Mouse (Mus musculus) ovary, adult 18-20 months (tissue): ENCODE results near the gene 4930518I15Rik.
"Not testable (repeated sequence)": the region's sequence is repeated elsewhere in the genome, so short reads cannot be mapped to it uniquely, and the experiment has no call there.

Experiments used
- DNase-seq: peaks from one replicate; pipeline ENCODE4 v3.0.0; 2022; ENCODE audit warnings: low spot score, mixed read lengths

The 4930518I15Rik gene

GRCm38 (mm10) chr2:156857835-156858234 is at the start of gene 4930518I15Rik:
Gene 4930518I15Rik (minus strand): TSS chr2:156857946.
- DNase-seq = no peak

DNA sequence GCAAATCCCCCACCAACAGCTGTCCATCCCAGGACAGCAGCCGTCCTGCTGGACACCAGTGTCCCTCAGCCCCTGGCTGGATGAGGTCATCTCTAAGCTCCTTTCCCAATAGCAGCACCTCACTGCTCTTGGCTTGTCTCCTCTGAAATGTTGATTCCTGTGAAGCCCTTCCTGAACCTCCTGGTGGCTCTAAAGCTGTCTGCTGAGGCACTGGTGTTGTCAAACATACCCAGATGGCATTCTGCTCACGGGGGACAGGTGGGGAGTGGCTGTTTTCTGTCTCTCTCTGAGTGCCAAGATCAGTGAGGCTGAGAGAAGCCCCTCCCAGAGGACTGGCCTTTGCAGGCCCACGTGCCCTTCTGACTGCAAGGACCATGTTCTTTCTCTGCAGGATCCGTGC is 48.2 kb upstream of the 4930518I15Rik start:
- not testable (repeated sequence) for DNase-seq

DNA sequence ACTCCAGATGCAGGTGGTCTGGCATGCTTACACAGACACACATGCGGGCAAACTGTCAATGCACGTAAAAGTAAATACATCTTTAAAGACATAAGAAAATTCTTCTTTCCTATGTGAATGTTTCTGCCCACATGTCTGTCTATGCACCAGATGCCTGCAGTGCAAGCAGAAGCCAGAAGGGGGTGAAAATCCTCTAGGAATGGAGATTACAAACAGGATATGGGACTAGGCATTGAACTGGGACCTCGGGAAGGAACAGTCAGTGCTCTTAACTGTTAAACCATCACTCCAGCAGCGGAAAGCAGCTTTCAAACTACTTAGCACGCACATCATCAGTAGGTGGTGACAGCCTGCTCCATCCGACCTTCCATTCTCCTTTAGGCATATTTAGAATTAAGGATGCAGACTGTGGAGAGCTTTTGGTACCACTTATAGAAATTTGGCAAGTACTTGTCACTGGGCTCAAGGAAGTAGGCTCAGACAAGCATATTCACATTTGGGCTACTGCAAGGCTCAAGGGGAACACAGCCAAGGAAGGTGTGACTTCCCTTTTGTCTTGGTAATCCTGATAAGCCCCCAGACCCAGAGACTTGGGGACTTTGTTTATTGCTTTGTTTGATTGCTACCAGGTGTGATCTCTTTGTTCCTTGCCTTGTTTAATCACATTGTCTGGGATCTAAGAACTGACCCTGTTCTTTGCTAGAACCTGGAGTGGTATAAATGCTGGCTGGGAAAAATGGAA is 47.4 kb upstream of the 4930518I15Rik start:
- no peak for DNase-seq

DNA sequence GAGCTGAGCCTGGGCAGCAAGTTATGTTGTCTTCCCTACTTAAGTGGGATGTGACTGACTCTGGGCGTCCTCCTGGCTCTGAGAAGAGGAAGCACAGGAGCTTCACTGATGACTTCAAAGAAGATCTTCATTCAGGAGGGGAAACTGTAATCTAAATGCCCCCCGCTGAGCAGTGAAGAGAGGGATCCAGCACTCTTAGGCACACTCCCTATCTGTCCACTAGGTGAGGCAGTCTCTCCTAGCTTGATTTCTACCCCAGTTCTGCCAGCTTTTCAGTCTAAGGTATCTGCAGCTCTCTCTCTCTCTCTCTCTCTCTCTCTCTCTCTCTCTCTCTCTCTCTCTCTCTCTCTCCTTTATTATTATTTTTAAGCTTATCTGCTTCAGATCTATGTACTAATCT is 45.6 kb upstream of the 4930518I15Rik start:
- DNase-seq = no peak

DNA sequence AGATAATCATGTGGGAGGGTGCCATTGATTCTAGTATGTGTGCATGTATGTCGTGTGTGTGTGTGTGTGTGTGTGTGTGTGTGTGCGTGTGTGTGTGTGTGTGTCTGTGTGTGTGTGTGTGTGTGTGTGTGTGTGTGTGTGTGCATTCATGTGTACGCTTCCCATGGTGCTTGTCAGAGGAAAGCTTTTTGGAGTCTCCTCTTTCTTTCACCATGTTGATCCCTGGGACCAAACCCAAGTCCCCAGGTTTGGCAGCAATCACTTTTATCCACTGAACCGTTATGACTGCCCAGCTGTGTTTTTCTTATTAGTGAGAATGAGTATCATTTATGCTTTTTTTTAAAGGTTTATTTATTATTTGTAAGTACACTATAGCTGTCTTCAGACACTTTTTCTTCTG is 44.7 kb upstream of the 4930518I15Rik start:
- DNase-seq = not testable (repeated sequence)

DNA sequence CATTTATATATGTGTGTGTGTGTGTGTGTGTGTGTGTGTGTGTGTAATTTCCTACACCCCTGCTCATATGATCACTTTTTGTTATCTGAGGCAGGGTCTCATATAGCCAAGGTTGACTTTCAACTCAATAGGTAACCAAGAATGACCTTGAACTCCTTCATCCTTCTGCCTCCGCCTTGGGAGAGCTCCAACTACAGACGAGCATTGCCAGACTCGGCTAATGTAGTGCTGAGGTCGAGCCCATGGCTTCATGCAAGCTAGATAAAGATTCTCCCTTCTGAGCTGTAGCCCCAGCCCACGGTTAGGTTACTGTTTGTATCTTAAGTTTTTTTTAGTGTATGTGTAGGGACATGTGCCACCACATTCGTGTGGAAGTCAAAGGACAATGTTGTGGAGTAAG is 44.1 kb upstream of the 4930518I15Rik start:
- no peak for DNase-seq

GRCm38 (mm10) chr2:156901344-156901743 is 43.6 kb upstream of the 4930518I15Rik start:
- DNase-seq = no peak

DNA sequence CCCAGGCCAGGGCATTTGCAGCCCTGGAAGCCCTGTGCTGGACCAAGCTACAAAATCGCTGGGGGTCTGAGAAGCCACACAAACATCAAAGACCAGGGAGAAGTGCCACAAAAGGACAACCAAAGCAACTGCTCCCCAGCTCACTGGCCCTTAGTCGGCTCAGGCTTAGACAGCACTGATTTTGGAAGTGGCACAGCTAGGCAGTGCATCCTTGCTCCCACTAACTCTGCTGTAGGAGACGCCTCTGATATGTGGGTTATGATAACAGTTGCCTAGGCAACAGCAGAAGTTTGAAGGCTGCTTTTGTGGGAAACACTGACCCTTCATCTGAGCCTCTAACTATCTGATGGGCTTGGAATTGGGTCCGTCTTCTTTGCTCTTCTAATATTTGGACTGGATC is 41.4 kb upstream of the 4930518I15Rik start:
- DNase-seq = peak; percentile 28

DNA sequence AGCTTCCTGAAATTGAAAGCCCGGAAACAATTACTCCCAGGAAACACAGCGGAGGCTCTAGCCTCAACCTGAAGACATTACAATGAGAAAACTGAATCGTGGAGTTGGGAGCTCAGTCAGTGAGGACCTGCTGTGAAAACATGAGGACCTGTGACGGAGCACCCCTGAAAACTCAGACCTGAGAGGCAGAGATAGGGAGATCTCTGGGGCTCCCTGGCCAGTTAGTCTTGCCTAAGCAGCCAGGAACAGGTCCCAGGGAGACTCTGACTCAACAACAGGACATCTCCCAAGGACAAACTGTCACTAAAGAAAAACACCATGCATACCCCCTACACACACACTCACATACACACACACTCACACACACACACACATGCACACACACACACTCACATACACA is 40.6 kb upstream of the 4930518I15Rik start:
- no peak for DNase-seq

GRCm38 (mm10) chr2:156897034-156897433 is 39.3 kb upstream of the 4930518I15Rik start:
- DNase-seq = no peak

DNA sequence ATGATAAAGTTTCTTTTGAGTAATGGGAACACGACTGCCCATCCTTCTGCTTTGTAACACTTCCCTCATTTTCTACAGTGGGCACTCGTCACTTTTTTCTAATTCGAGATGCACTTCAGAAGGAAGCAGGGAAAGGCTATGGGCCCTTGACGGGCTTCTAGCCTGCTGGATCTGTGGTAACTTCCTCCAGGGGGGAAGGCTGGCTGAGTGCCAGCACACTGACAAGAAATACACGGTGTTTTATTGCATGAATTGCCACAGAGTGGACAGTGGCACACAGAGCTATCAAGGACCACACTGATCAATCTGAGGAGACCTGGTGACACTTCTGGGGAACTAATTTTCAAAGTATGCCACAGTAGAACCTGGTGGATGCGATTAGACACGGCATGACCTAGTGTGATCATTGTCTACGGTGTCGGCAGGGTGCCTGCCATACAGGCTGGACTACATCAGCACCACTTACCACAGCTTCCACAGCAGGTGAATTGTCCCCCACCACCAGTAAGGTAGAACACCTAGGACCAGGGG is 38.7 kb upstream of the 4930518I15Rik start:
- DNase-seq = no peak

GRCm38 (mm10) chr2:156894496-156895265 is 36.9 kb upstream of the 4930518I15Rik start:
- no peak for DNase-seq

DNA sequence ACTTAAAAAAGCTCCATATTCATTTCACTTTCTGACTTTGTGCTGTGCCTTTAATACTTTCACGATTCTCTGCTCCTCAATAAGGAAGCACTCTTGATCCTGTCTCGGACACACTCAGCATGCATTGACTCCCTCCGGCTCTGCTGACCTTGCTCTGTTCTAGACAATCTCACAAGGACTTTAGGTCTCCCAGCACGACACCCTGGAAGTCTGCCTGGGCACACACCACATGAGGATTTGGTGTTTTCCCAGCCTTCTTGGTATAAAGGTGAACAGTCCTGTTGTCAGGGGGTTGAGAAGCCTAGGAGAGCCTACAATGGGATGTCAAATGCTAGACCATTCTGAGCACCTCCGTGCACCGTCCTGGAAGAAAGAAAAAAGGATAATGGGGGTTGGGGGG is 35.1 kb upstream of the 4930518I15Rik start:
- peak; percentile 26 for DNase-seq

DNA sequence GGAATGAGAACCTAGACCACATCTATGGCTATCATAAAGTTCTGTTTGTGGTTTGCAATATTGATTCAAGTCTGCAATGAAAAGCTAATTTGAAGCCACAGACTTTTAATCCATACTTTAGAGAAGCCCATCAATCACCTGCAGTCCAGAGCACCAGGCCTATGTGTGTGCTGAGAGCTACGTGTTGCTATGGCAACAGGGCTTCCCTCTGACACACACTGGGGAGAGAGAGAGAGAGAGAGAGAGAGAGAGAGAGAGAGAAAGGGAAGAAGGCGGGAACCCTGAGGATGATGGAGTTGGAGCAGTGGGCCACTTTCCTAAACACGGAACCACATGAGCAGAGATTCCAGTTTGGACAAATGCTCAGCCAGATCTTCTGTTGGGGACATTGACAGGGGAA is 34.5 kb upstream of the 4930518I15Rik start:
- DNase-seq = no peak

DNA sequence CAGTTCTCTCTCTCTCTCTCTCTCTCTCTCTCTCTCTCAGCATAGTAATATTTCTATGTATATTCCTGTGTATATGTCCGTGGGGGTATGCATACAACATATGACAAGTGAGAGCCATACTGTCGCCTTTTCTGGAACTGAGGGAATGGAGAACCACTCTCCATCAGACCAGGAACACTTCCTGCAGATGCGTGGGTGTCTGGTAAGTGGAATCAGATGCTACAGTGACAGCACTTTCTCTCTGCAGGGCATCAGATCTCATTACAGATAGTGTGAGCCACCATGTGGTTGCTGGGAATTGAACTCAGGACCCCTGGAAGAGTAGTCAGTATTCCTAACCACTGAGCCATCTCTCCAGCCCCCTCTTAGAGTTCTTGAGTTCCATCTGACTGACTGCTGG is 30.7 kb upstream of the 4930518I15Rik start:
- no peak for DNase-seq

DNA sequence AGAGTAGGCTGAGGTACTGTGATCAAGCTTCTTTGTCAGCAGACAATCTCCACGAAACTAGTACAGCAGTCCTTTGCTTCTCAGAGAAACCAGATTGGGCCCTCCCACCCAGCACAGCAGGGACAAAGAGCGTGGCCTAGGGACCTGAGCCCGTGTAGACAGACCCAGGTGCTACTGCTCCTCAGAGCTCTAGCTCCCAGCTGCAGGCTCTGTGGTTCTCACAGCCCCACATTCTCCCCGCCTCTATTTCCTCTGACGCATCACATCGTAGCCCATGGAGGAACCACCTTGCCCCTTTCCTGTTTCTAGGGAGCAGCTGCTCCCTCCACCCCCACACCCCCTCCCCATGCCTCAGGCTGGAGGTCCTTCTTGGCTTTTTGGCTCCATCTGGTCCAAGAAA is 29.3 kb upstream of the 4930518I15Rik start, which contains the start of gene Sla2:
TSS of gene Sla2 (minus strand) at position 176 of the 400 bp plus-strand sequence.
- no peak for DNase-seq

DNA sequence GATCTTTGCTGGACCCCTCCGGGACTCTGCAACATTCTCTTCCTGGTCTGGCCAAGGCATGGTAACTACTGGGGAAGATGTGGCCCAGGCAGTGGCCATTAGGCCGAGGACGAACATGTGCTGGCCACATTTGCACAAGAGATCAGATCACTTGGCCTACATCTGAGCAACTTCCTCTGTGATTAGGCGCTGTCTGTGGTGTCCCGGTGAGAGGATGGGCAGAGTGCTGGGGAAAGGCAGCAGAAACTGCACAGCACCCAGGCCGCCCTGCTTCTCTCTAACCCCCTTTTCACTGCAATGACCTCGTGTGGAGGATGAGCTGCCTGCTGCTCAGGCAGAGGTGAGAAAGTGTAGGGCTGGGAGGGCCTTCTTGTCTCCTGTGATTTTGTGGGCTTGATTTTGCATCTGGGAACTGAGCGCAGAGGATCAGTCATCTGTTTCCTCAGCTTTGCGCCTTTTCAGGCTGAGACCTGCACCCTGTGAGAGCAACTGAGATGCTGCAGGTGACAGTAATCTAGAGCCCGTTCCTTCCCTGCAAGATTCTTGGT is 28.4 kb upstream of the 4930518I15Rik start:
- DNase-seq = no peak

DNA sequence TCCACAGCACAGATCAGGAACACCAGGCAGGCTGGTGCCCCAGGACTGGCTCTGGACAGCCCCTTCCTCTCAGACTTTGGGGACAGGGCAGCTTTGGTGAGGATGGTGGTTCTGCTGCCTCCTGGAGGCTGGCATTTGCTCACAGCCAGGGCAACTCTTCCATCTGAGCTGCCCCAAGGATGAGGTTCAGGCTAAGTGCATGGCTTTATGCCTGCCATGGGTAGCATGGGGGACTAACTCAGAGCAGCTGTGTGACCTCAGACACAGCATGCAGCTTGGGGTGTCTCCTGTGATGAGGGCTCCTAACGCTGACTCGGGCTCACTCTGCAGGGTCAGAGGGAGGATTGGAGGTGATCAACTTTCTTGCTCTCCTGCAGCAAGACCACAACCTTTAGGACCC is 27.9 kb upstream of the 4930518I15Rik start:
- not testable (repeated sequence) for DNase-seq

DNA sequence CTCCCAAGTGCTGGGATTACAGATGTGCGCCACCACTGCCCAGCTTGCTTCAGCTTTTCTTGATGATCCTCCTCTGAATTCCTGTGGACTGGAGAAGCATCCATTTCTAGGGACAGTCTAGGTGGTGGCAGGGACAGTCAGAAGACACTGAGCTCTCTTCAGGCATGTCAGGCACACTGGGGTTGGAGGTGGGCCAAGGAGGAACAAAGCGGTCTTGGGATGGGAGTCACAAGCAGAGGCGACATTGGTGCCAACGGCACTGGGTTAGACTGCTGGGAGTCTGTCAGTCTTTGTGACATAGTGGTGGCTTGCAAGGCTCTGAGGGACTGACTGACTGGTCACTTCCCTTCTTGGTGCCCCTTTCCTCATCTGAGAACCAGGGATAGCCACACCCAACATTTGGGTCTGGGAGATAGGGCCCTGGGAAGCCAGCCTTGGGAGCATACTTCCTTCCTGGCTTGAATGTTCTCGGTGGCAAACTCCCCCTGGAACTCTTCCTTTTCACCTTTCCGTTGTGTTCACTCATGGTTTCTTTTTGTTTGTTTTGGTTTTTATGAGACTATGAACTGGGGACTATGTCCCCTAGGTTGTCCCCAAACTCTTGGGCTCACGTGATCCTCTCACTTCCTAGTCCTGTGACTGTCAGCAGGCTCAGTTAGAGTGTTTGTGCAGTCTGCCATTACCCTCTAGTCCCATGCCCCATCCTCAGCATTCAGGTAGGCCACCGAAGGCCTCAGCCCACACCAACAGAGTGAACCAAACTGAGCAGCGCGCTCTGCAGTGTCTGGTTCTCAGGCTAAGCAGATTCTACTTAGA is 26.9 kb upstream of the 4930518I15Rik start:
- DNase-seq = no peak

DNA sequence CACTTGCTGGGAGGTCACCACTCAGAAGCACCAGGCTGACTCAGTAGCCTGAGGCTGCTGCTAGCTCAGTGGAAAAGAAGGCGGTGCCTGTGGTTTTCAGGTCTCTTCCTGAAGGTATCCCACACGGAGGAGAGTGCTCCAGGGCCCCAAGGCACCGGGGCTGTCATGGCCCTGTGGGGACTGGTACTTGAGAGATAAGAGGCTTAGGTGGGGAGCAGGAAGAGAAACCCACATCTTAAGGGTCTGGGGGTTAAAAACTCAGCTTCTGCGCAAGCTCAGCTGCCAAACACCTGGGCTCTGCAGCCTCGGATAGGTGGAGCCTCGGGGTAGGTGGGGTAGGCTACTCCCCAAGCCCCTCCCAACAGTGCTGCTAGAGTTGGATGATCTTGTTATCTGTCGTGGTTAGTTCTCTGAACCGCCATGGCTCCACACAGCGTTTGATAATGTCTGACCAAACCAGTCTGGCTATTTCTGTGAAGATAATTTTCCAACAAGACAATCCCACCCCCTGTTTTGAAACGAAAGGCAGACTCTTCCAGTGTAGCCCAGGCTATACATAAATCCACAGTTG is 24.8 kb upstream of the 4930518I15Rik start:
- DNase-seq = no peak

DNA sequence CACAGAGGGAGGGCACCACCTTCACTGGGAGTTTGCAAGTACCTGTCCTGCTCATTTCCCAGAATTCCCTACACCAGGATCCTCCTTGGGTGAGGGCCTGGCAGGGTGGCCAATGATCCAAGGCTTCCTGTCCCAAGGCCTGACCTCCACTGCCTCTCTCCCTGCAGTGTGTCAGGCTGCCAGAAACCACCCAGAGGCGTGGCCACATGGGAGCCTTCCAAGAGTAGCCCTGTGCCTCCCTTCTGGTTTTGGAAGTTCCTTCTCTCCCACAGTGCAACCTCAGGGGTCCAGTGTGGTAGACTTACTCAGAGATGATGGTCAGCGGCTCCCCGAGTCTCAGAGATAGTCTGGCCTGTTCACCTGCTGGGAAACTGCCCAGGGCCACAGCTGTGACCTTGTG is 21.8 kb upstream of the 4930518I15Rik start:
- peak; percentile 42 for DNase-seq

DNA sequence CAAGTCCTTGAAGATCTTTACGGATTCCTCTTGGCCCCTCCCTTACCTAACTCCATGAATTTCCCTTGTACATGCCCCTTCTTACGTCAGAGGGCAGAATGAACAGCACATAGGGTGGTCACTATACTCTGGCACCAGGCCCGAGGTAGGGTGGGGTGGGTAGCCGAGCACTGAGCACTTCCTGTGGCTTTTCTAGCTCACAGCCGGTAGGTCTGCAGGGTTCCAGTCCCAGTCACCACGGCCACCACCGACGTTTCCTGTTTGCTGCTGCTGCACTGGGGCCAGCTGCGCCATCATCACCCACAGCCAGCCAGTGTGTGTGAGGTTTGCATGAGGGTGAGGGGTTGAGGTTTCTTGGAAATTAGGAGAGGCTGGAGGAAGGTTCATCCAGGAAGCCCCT is 20.0 kb upstream of the 4930518I15Rik start:
- no peak for DNase-seq
